Mouse (Mus musculus) right cerebral cortex, postnatal 10 days (tissue): ENCODE measurements at regions not wholly inside any gene's neighbourhood (a gene's known extent, or its start where the extent isn't known, plus 50 kb on each side); places are given as distances from the start of the nearest gene placed in this dataset.

Source experiments
- DNase-seq, 2 experiments: peaks; one replicate each; pipeline ENCODE4 v3.0.0; 2021; ENCODE audit warnings: low spot score in 2 of 2

- no peak for DNase-seq
These were observed 71.9 kb downstream of the Zfp330 start for GRCm38 (mm10) chr8:82702044-82702443.

GRCm38 (mm10) chr8:82700471-82700870 is 73.5 kb downstream of the Zfp330 start:
- DNase-seq: no peak

- DNase-seq: no peak
These were observed 74.7 kb downstream of the Zfp330 start for GRCm38 (mm10) chr8:82699221-82699620.

- DNase-seq: no peak
These were observed 75.9 kb downstream of the Zfp330 start for GRCm38 (mm10) chr8:82698071-82698470.

- peak in 1 of 2 experiments; percentile 20 for DNase-seq
These were observed 80.9 kb downstream of the Zfp330 start for GRCm38 (mm10) chr8:82693086-82693485.

- peak; percentile 34 to 51 for DNase-seq
These were observed 84.6 kb downstream of the Zfp330 start for GRCm38 (mm10) chr8:82689322-82689721.

GRCm38 (mm10) chr8:82685966-82686365 is 88.0 kb downstream of the Zfp330 start:
- DNase-seq: no peak

GRCm38 (mm10) chr8:82678793-82679192 is 95.2 kb downstream of the Zfp330 start:
- peak; percentile 22 to 24 for DNase-seq

- DNase-seq: no peak
These were observed 96.2 kb downstream of the Zfp330 start for GRCm38 (mm10) chr8:82677781-82678180.

- no peak for DNase-seq
These were observed 104.7 kb downstream of the Zfp330 start for GRCm38 (mm10) chr8:82669241-82669640.

GRCm38 (mm10) chr8:82665131-82665530 is 108.8 kb downstream of the Zfp330 start:
- no peak for DNase-seq

GRCm38 (mm10) chr8:82640502-82640901 is 133.5 kb downstream of the Zfp330 start:
- no peak for DNase-seq

- DNase-seq: no peak
These were observed 143.5 kb downstream of the Zfp330 start for GRCm38 (mm10) chr8:82630486-82630885.

GRCm38 (mm10) chr8:82623791-82624431 is 150.0 kb downstream of the Zfp330 start:
- no peak for DNase-seq

GRCm38 (mm10) chr8:82618668-82619067 is 155.3 kb downstream of the Zfp330 start:
- no peak for DNase-seq

GRCm38 (mm10) chr8:82601556-82601955 is 172.4 kb downstream of the Zfp330 start:
- DNase-seq: peak in 1 of 2 experiments; percentile 25

GRCm38 (mm10) chr8:82573434-82573833 is 170.4 kb upstream of the Il15 start:
- DNase-seq: no peak

GRCm38 (mm10) chr8:82538121-82538520 is 135.1 kb upstream of the Il15 start:
- no peak for DNase-seq

- DNase-seq: no peak
These were observed 126.1 kb upstream of the Il15 start for GRCm38 (mm10) chr8:82529153-82529552.

GRCm38 (mm10) chr8:82523866-82524265 is 120.8 kb upstream of the Il15 start:
- no peak for DNase-seq

GRCm38 (mm10) chr8:82498496-82498895 is 95.5 kb upstream of the Il15 start:
- DNase-seq: no peak

GRCm38 (mm10) chr8:82477856-82478255 is 74.8 kb upstream of the Il15 start:
- no peak for DNase-seq

GRCm38 (mm10) chr8:82477426-82477769 is 74.4 kb upstream of the Il15 start:
- DNase-seq: no peak
